Comparison of ENCODE assay signal across 12 mouse cellular contexts in the genomic region with DNA sequence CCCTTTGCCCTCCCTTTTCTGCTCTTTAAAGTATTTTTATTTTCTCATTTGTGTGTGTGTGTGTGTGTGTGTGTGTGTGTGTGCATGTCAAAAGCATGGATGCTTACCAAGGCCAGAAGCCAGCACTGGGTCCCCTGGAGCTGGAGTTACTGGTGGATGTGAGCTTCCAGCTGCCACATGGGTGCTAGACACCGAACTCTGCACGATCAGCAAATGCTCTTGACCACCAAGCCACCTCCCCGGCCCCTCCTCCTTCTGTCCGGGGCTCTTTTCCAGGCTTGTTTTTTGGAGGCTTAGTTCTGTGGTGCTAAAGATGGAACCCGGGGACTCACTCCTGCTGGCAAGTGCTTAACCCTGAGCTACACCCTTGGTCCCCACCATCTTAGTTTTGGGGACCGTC. TPM values are rescaled to one million over a fixed set of nuclear protein-coding genes. Genes with fewer than 3 reads are reported as not detected.
A peak's percentile ranks its signal among the peaks of the same experiment; 100 is the strongest.
DNase-seq lines count a peak whose midpoint lies in the region; TF ChIP-seq lines count a peak whose summit lies in the region.
"Had no signal": no experiment of that assay in that cellular context is flagged by ENCODE, and none has a peak within 500 bp of the region (broad histone marks: within the 10 kb centered on the region; RNA-seq: fewer than 3 reads in every experiment).

No protein-coding gene starts in this region.

- no peak for TF ChIP-seq CTCF in left cerebral cortex, adult 2 months (IDR thresholded peaks at IDR 0.05)
- no peak for TF ChIP-seq CTCF in MEL (IDR thresholded peaks at IDR 0.05 in 2 of 3, conservative IDR thresholded peaks at IDR 0.05 in 1 of 3; ENCODE audit: control insufficient read depth in 1 of 3, insufficient read depth in 1 of 3, low read depth in 2 of 3, low read length in 3 of 3, poor library complexity in 1 of 3, severe bottlenecking in 1 of 3)

- peaks cover 2 to 36% of the 10 kb centered on the region in 2 experiments for H3K4me1 ChIP-seq in MEL (ENCODE audit: control insufficient read depth in 1 of 2, insufficient read depth in 2 of 2, low read length in 2 of 2)
- peaks cover 8% of the 10 kb centered on the region for H3K4me1 ChIP-seq in brown adipose tissue, adult 24 weeks (ENCODE audit: control insufficient read depth, insufficient read depth, insufficient read length, low read length)

- H3K36me3 ChIP-seq in MEL (ENCODE audit: control insufficient read depth in 1 of 2, insufficient read depth in 2 of 2, low read length in 2 of 2), result peaks cover 0 to 30% of the 10 kb centered on the region in 2 experiments; a peak in 2 of 4 replicates
- H3K36me3 ChIP-seq: forebrain, embryonic 15.5 days; hindbrain, embryonic 15.5 days; neural tube, embryonic 15.5 days had no signal

- TF ChIP-seq POLR2A in MEL (IDR thresholded peaks at IDR 0.05; ENCODE audit: control insufficient read depth in 1 of 2, insufficient read depth in 1 of 2, low read depth in 1 of 2, low read length in 2 of 2, poor library complexity in 1 of 2), result 0 out of 4 replicates have a peak, but pooled peaks of 1 of the 2 experiments have one; percentile 21

- TF ChIP-seq RAD21 in MEL (IDR thresholded peaks at IDR 0.05; ENCODE audit: low read depth, low read length), result no peak

- intact Hi-C loops in left cerebral cortex, adult 2 months (cut with DNase I), result no loop called here

- TF ChIP-seq EP300 in MEL (IDR thresholded peaks at IDR 0.05; ENCODE audit: low read depth in 1 of 2, low read length in 2 of 2), result no peak

- peak overlapping the region; percentile 44 for H3K4me3 ChIP-seq in left cerebral cortex, adult 2 months
- peak overlapping the region; percentile 56 to 77 for H3K4me3 ChIP-seq in MEL (ENCODE audit: control insufficient read depth in 1 of 2, insufficient read depth in 1 of 2, low read depth in 2 of 2, low read length in 2 of 2)
- H3K4me3 ChIP-seq in brown adipose tissue, adult 24 weeks (ENCODE audit: insufficient read depth, low read depth, low read length), result peak overlapping the region; percentile 45
- H3K4me3 ChIP-seq: forebrain, embryonic 15.5 days; hindbrain, embryonic 15.5 days; neural tube, embryonic 15.5 days had no signal

- H3K79me2 ChIP-seq in MEL (ENCODE audit: control insufficient read depth, insufficient read depth, low read length, poor library complexity), result peaks cover 37% of the 10 kb centered on the region

- no peaks in the 10 kb centered on the region for H3K9me3 ChIP-seq in MEL (replicated peaks; ENCODE audit: insufficient read depth, low read length)
- H3K9me3 ChIP-seq: forebrain, embryonic 15.5 days; hindbrain, embryonic 15.5 days; neural tube, embryonic 15.5 days had no signal

- no peak for DNase-seq in left cerebral cortex, adult 2 months (ENCODE audit: extremely low spot score in 1 of 2, low spot score in 2 of 2)
- no peak for DNase-seq in left cerebral cortex, adult 11 months (ENCODE audit: low spot score)
- DNase-seq in MEL (ENCODE audit: low read depth, low spot score), result no peak
- DNase-seq in heart, postnatal 4 days, result peak; percentile 15
- no peak for DNase-seq in layer of hippocampus, postnatal 25 days (ENCODE audit: extremely low spot score in 1 of 2, low spot score in 1 of 2)
- no peak for DNase-seq in ovary, postnatal 14 days (ENCODE audit: low spot score)
- DNase-seq: adrenal gland, postnatal 36 days; midbrain, embryonic 14.5 days had no signal

- peak overlapping the region; percentile 80; the same call in 1 of the 2 replicates for H3K27ac ChIP-seq in left cerebral cortex, adult 2 months
- H3K27ac ChIP-seq in MEL (ENCODE audit: control insufficient read depth, low read depth, low read length), result peak overlapping the region; percentile 88
- peak overlapping the region; percentile 48 for H3K27ac ChIP-seq in brown adipose tissue, adult 24 weeks (replicated peaks; ENCODE audit: low read depth, low read length)
- H3K27ac ChIP-seq: forebrain, embryonic 15.5 days; hindbrain, embryonic 15.5 days; neural tube, embryonic 15.5 days had no signal

- H3K27me3 ChIP-seq in MEL (ENCODE audit: control insufficient read depth in 1 of 2, insufficient read depth in 2 of 2, low read length in 2 of 2), result no peaks in the 10 kb centered on the region
- H3K27me3 ChIP-seq: forebrain, embryonic 15.5 days; hindbrain, embryonic 15.5 days; neural tube, embryonic 15.5 days had no signal

- H3K9ac ChIP-seq in MEL (ENCODE audit: control insufficient read depth, low read depth, low read length, poor library complexity, severe bottlenecking), result peak overlapping the region; percentile 68
- H3K9ac ChIP-seq: forebrain, embryonic 15.5 days; hindbrain, embryonic 15.5 days; neural tube, embryonic 15.5 days had no signal

TF ChIP-seq in MEL, 35 proteins besides CTCF, POLR2A, EP300 and RAD21:
- TF ChIP-seq ELF1 (IDR thresholded peaks at IDR 0.05; ENCODE audit: low read depth, low read length) (no peak), MXI1 (IDR thresholded peaks at IDR 0.05; ENCODE audit: low read depth, low read length) (no peak), CHD1 (IDR thresholded peaks at IDR 0.05; ENCODE audit: low read depth, low read length) (0 out of 2 replicates have a peak, but pooled peaks have one; percentile 25), ZNF384 (IDR thresholded peaks at IDR 0.05; ENCODE audit: low read depth, low read length) (0 out of 2 replicates have a peak, but pooled peaks have one; percentile 8), KAT2A (conservative IDR thresholded peaks at IDR 0.05; ENCODE audit: low read depth, low read length) (no peak)

RNA-seq across cellular contexts. Expression of a gene that starts 3.7 kb away (rescaled TPM):
- total RNA-seq in left cerebral cortex, adult 2 months (2021), result 10 to 100 TPM; 73.9 to 76.0 TPM
- 17.3 and 19.7 TPM in 2 replicates for total RNA-seq in MEL (2012; rRNA removed)
- 10 to 100 TPM in 1 of 2 experiments, not detected in 1; 34.5 TPM for polyA plus RNA-seq in MEL (2012; ENCODE audit: insufficient read depth in 1 of 2, insufficient read length in 2 of 2, low read depth in 1 of 2, low replicate concordance in 2 of 2, missing spikeins in 1 of 2)
- 5.1 and 8.7 TPM in 2 replicates for polyA plus RNA-seq in brown adipose tissue, adult 24 weeks (2012; ENCODE audit: insufficient read depth, insufficient read length, missing spikeins)
- total RNA-seq in heart, postnatal 4 days (2021), result 10 to 100 TPM; 17.7 to 18.3 TPM
- total RNA-seq in layer of hippocampus, postnatal 25 days (2021), result 10 to 100 TPM; 37.0 to 42.9 TPM

RNA-seq across cellular contexts. Expression of a gene that starts 25.3 kb away (rescaled TPM):
- 1 to 10 TPM in 1 of 2 experiments, under 1 TPM in 1; 0.97 to 2.0 TPM for total RNA-seq in left cerebral cortex, adult 2 months (2021)
- 39.6 and 41.8 TPM in 2 replicates for total RNA-seq in MEL (2012; rRNA removed)
- polyA plus RNA-seq in MEL (2012; ENCODE audit: insufficient read depth in 1 of 2, insufficient read length in 2 of 2, low read depth in 1 of 2, low replicate concordance in 2 of 2, missing spikeins in 1 of 2), result 10 to 100 TPM in 1 of 2 experiments, not detected in 1; 59.5 TPM
- polyA plus RNA-seq in brown adipose tissue, adult 24 weeks (2012; ENCODE audit: insufficient read depth, insufficient read length, missing spikeins), result 1.5 and 2.1 TPM in 2 replicates
- 10 to 100 TPM; 19.4 to 21.6 TPM for total RNA-seq in heart, postnatal 4 days (2021)
- 1 to 10 TPM; 1.2 to 1.3 TPM for total RNA-seq in layer of hippocampus, postnatal 25 days (2021)

RNA-seq across cellular contexts. Expression of a gene that starts 25.6 kb away (rescaled TPM):
- 10 to 100 TPM; 19.2 to 20.8 TPM for total RNA-seq in left cerebral cortex, adult 2 months (2021)
- total RNA-seq in MEL (2012; rRNA removed), result 60.2 and 65.4 TPM in 2 replicates
- 100 to 1,000 TPM in 1 of 2 experiments, not detected in 1; 111 TPM for polyA plus RNA-seq in MEL (2012; ENCODE audit: insufficient read depth in 1 of 2, insufficient read length in 2 of 2, low read depth in 1 of 2, low replicate concordance in 2 of 2, missing spikeins in 1 of 2)
- polyA plus RNA-seq in brown adipose tissue, adult 24 weeks (2012; ENCODE audit: insufficient read depth, insufficient read length, missing spikeins), result 81.1 and 117 TPM in 2 replicates
- total RNA-seq in heart, postnatal 4 days (2021), result 10 to 100 TPM; 55.0 to 55.2 TPM
- total RNA-seq in layer of hippocampus, postnatal 25 days (2021), result 10 to 100 TPM; 13.2 to 17.6 TPM

RNA-seq across cellular contexts. Expression of a gene that starts 31.9 kb away (rescaled TPM):
- total RNA-seq in left cerebral cortex, adult 2 months (2021), result 10 to 100 TPM; 11.5 to 14.3 TPM
- 0.15 and 0.16 TPM in 2 replicates for total RNA-seq in MEL (2012; rRNA removed)
- under 1 TPM in 1 of 2 experiments, not detected in 1; 0.38 TPM for polyA plus RNA-seq in MEL (2012; ENCODE audit: insufficient read depth in 1 of 2, insufficient read length in 2 of 2, low read depth in 1 of 2, low replicate concordance in 2 of 2, missing spikeins in 1 of 2)
- 0.36 and 0.58 TPM in 2 replicates for polyA plus RNA-seq in brown adipose tissue, adult 24 weeks (2012; ENCODE audit: insufficient read depth, insufficient read length, missing spikeins)
- total RNA-seq in heart, postnatal 4 days (2021), result under 1 TPM; 0.47 to 0.55 TPM
- 1 to 10 TPM; 8.1 to 8.5 TPM for total RNA-seq in layer of hippocampus, postnatal 25 days (2021)

RNA-seq across cellular contexts. Expression of a gene that starts 46.5 kb away (rescaled TPM):
- 10 to 100 TPM; 34.4 to 36.3 TPM for total RNA-seq in left cerebral cortex, adult 2 months (2021)
- 118 and 137 TPM in 2 replicates for total RNA-seq in MEL (2012; rRNA removed)
- polyA plus RNA-seq in MEL (2012; ENCODE audit: insufficient read depth in 1 of 2, insufficient read length in 2 of 2, low read depth in 1 of 2, low replicate concordance in 2 of 2, missing spikeins in 1 of 2), result 10 to 100 TPM in 1 of 2 experiments, not detected in 1; 77.1 TPM
- 205 and 234 TPM in 2 replicates for polyA plus RNA-seq in brown adipose tissue, adult 24 weeks (2012; ENCODE audit: insufficient read depth, insufficient read length, missing spikeins)
- 10 to 100 TPM; 38.6 to 38.8 TPM for total RNA-seq in heart, postnatal 4 days (2021)
- 10 to 100 TPM; 42.0 to 45.7 TPM for total RNA-seq in layer of hippocampus, postnatal 25 days (2021)

Comparison
In these comparisons a context has a peak if more than half of its experiments do, and no peak if none do; other contexts are left out.
1. RNA of a gene that starts 25.3 kb away (total RNA-seq): 39.6 to 41.8 TPM in MEL and 19.4 to 21.6 TPM in heart, postnatal 4 days; 0.97 to 2.0 TPM in left cerebral cortex, adult 2 months and 1.2 to 1.3 TPM in layer of hippocampus, postnatal 25 days; every median in the first group is over 4 times any median in the second.
2. Peak in every context shown above with its lines, with median percentiles within 50 percentile points of each other: H3K27ac ChIP-seq and H3K4me3 ChIP-seq.